Mouse (Mus musculus) heart, embryonic 10.5 days (tissue): ENCODE data around the gene Gm8206. TPM values are rescaled to one million over a fixed set of nuclear protein-coding genes. Genes with fewer than 3 reads are reported as not detected.
"Not testable (repeated sequence)": the region's sequence is repeated elsewhere in the genome, so short reads cannot be mapped to it uniquely, and the experiment has no call there.

Experiments used
- DNase-seq: peaks from one replicate; pipeline ENCODE4 v3.0.0-alpha.2; 2017; ENCODE audit warnings: low spot score
- H3K27ac ChIP-seq: fragments of 300-500 bp; sonication (generic); 2 replicates; pipeline ENCODE4 v1.5.1; 2016; ENCODE audit warnings: mild to moderate bottlenecking
- H3K27me3 ChIP-seq: fragments of 300-500 bp; sonication (generic); 2 replicates; pipeline ENCODE4 v1.6.1; 2016; ENCODE audit warnings: mild to moderate bottlenecking; ENCODE audit not compliant: poor library complexity, insufficient read depth, severe bottlenecking
- H3K36me3 ChIP-seq: fragments of 300-500 bp; sonication (generic); 2 replicates; pipeline ENCODE4 v1.6.1; 2016; ENCODE audit warnings: mild to moderate bottlenecking, moderate library complexity
- H3K4me1 ChIP-seq: fragments of 300-500 bp; sonication (generic); 2 replicates; pipeline ENCODE4 v1.6.1; 2016; ENCODE audit warnings: mild to moderate bottlenecking
- H3K4me3 ChIP-seq: fragments of 300-500 bp; sonication (generic); 2 replicates; pipeline ENCODE4 v1.5.1; 2016; ENCODE audit warnings: mild to moderate bottlenecking, moderate library complexity
- H3K9me3 ChIP-seq: fragments of 300-500 bp; sonication (generic); 2 replicates; pipeline ENCODE4 v1.6.1; 2016; ENCODE audit warnings: mild to moderate bottlenecking, moderate library complexity
- WGBS: fragments of 180-500 bp; shearing (Covaris S2); methylation state at CpG from one replicate; pipeline ENCODE4 v1.1.7; 2016; 5-methylcytosine and 5-hydroxymethylcytosine counted together
- polyA plus RNA-seq: library from polyadenylated mRNA; unstranded; fragments of >200 nt; fragmentation: Nextera tagmentation; extraction: Ambion mirVana; gene quantifications from 2 replicates; pipeline ENCODE4 v1.2.1, GENCODE M21; 2016

Gm8206 gene
- polyA plus RNA-seq, result 0.95 and 1.2 TPM in 2 replicates

- H3K9me3 ChIP-seq, H3K4me3 ChIP-seq, DNase-seq, H3K27me3 ChIP-seq, H3K27ac ChIP-seq, H3K36me3 ChIP-seq, H3K4me1 ChIP-seq: not testable (repeated sequence)
- 90% methylated on average over 2 of the region's 3 CpGs for WGBS
Observed at GRCm38 (mm10) chr14:6093842-6094241, at the start of gene Gm8206. Gene Gm8206, minus strand, starts transcription at chr14:6093942.

- not testable (repeated sequence) for DNase-seq, H3K27me3 ChIP-seq, H3K4me1 ChIP-seq, H3K27ac ChIP-seq, H3K4me3 ChIP-seq, H3K9me3 ChIP-seq, H3K36me3 ChIP-seq
- no CpG with 5 or more reads among the region's 1 CpGs for WGBS
Observed at GRCm38 (mm10) chr14:6125707-6126106, 32.0 kb upstream of the Gm8206 start, which contains the start of gene Gm3476. Gene Gm3476, minus strand, starts transcription at chr14:6125807.

- under 1% methylated on average over 43 of the region's 51 CpGs for WGBS
- Histone ChIP-seq H3K27ac (peak within 1 kb of the TSS; percentile 52; the same call in 1 of the 2 replicates), H3K4me3 (peak within 1 kb of the TSS; percentile 47)
- H3K36me3 ChIP-seq, H3K27me3 ChIP-seq, H3K9me3 ChIP-seq, H3K4me1 ChIP-seq: not testable (repeated sequence)
- DNase-seq, result peak; percentile 89
Observed at GRCm38 (mm10) chr14:6108272-6108925, 14.7 kb upstream of the Gm8206 start, which contains the start of gene Gm3468. Gene Gm3468, minus strand, starts transcription at chr14:6108665.

- not testable (repeated sequence) for DNase-seq, H3K9me3 ChIP-seq, H3K27me3 ChIP-seq, H3K36me3 ChIP-seq, H3K4me1 ChIP-seq, H3K27ac ChIP-seq
- WGBS, result 19% methylated on average over 9 of the region's 9 CpGs
- H3K4me3 ChIP-seq, result peak overlapping the region; percentile 47; the same call in 1 of the 2 replicates
Observed at GRCm38 (mm10) chr14:6107500-6107899, 13.8 kb upstream of the Gm8206 start.

- not testable (repeated sequence) for H3K36me3 ChIP-seq, DNase-seq
- 75% methylated on average over 3 of the region's 4 CpGs for WGBS
Observed at GRCm38 (mm10) chr14:6058167-6058566, 35.6 kb downstream of the Gm8206 start, which contains the start of gene Gm6337. Gene Gm6337, minus strand, starts transcription at chr14:6058267.

GRCm38 (mm10) chr14:5987136-5987535 lies 106.6 kb downstream of the Gm8206 start:
- not testable (repeated sequence) for H3K9me3 ChIP-seq, H3K4me1 ChIP-seq, H3K27ac ChIP-seq, H3K36me3 ChIP-seq, H3K4me3 ChIP-seq, H3K27me3 ChIP-seq, DNase-seq
- WGBS, result 76% methylated on average over 7 of the region's 7 CpGs

More at GRCm38 (mm10) chr14:6058167-6058566, 35.6 kb downstream of the Gm8206 start, which contains the start of gene Gm6337:
- not testable (repeated sequence) for H3K4me1 ChIP-seq, H3K4me3 ChIP-seq, H3K27me3 ChIP-seq, H3K27ac ChIP-seq, H3K9me3 ChIP-seq

- not testable (repeated sequence) for DNase-seq, H3K36me3 ChIP-seq, H3K4me1 ChIP-seq, H3K27me3 ChIP-seq, H3K27ac ChIP-seq, H3K9me3 ChIP-seq, H3K4me3 ChIP-seq
- WGBS, result 42% methylated on average over 2 of the region's 2 CpGs
Observed at GRCm38 (mm10) chr14:5979037-5979436, 114.7 kb downstream of the Gm8206 start, which contains the start of gene Gm3453. Gene Gm3453, minus strand, starts transcription at chr14:5979137.

Other genes with a start within 250 kb of the Gm8206 start
- gene Gm8237, start 213.6 kb downstream of the Gm8206 start, polyA plus RNA-seq, result 0.23 TPM in 1 of 2 replicates, not detected in the other
- gene Gm3248, start 132.2 kb downstream of the Gm8206 start, polyA plus RNA-seq, result 1.1 and 1.7 TPM in 2 replicates
- not detected in 2 replicates for gene Gm3453, start 114.8 kb downstream of the Gm8206 start, polyA plus RNA-seq
- not detected in 2 replicates for gene Gm6337, start 35.7 kb downstream of the Gm8206 start, polyA plus RNA-seq
- 3.2 and 3.4 TPM in 2 replicates for gene Gm3468, start 14.7 kb upstream of the Gm8206 start, polyA plus RNA-seq
- not detected in 2 replicates for gene Gm3476, start 31.9 kb upstream of the Gm8206 start, polyA plus RNA-seq
- not detected in 2 replicates for gene Gm21560, start 125.3 kb upstream of the Gm8206 start, polyA plus RNA-seq
- 2.8 and 2.9 TPM in 2 replicates for gene Gm3411, start 193.3 kb upstream of the Gm8206 start, polyA plus RNA-seq
- gene Gm21103, start 210.9 kb upstream of the Gm8206 start, polyA plus RNA-seq, result 0.17 TPM in 1 of 2 replicates, not detected in the other
- not detected in 2 replicates for gene Gm3618, start 249.7 kb upstream of the Gm8206 start, polyA plus RNA-seq